Mouse (Mus musculus): ENCODE measurements around the gene Oca2.

GRCm38 (mm10) chr7:56202843-56203242 lies 36.7 kb upstream of the Oca2 start:
- TF ChIP-seq POLR2A (IDR thresholded peaks at IDR 0.05; ENCODE audit: insufficient read length, low read depth) (no peak), MAX (IDR thresholded peaks at IDR 0.05; ENCODE audit: low read depth) (no peak), USF1 (IDR thresholded peaks at IDR 0.05; ENCODE audit: low read depth) (no peak), SRF (IDR thresholded peaks at IDR 0.05; ENCODE audit: control insufficient read depth, insufficient read length, low read depth) (no peak), E2F4 (IDR thresholded peaks at IDR 0.05; ENCODE audit: insufficient read depth) (no peak), TCF12 (IDR thresholded peaks at IDR 0.05; ENCODE audit: insufficient read depth, poor library complexity, severe bottlenecking) (no peak), CEBPB (IDR thresholded peaks at IDR 0.05; ENCODE audit: insufficient read depth, poor library complexity, severe bottlenecking) (no peak), POLR2AphosphoS2 (IDR thresholded peaks at IDR 0.05; ENCODE audit: insufficient read length, low read depth) (no peak)

Measured in myocyte (in vitro differentiated cells).